Mouse (Mus musculus) forelimb bud, embryonic 11.5 days (tissue): ENCODE data around the gene Vmn1r50.
"Not testable (repeated sequence)": the region's sequence is repeated elsewhere in the genome, so short reads cannot be mapped to it uniquely, and the experiment has no call there.

Experiments
- DNase-seq: peaks from one replicate; pipeline ENCODE4 v3.0.0-alpha.2; 2012; ENCODE audit warnings: low read depth, low spot score

Vmn1r50 gene

DNA sequence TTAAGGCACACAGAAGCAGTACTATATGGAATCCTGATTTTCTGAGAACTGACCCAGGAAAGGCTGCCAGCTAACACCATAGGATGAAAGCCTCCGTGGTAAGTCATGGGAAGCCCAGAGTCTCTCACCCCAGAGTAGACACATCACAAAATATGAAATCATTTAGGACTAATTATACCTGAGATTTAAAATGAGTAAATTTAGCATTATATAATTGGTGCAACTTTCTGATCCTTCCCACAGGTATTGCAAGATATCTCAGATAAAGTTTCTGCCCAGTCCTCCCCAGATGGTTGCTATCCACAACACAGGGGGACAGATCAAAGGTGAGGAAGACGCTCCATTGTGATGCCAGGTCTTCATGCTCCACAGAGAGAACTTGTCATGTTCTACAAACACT is at the start of gene Vmn1r50:
TSS of gene Vmn1r50 (plus strand) at position 301 of the 400 bp plus-strand sequence.
- no peak for DNase-seq

DNA sequence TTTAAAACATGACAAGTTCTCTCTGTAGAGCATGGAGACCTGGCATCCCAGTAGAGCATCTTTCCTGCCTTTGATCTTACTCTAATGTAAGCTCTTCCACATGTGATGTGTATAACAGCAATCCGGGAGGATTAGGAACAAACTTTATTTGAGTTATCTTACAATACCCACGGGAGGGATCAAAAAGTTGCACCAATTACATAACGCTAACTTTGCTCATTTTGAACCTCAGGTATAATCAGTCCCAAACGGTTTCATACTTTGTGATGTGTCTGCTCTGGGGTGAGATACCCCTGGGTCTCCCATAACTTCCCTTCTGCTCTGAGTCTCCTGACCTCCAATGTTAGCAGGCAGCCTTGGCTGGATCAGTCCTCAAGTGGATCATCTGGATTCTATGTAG is 22.8 kb upstream of the Vmn1r50 start, which contains the start of gene Vmn1r49:
TSS of gene Vmn1r49 (minus strand) at position 101 of the 400 bp plus-strand sequence.
- no peak for DNase-seq

DNA sequence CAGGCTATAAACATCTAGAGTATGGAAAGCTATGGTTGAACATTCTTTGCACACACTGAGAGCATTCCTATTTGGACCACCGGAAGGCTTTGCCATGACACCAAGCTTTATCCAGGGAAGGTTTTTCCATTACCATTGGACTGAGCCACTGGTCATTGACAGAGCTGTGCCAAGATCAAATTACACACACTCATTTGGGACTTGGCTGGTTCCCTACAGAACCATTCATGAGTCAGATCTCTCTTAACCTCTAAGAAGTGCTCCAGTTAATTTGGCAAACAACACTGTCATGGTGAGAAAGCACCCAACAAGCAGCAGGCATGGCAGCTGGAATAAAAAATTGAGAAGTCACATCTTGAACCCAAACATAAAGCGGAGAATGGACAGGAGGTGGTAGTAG is 664 bp upstream of the Vmn1r50 start:
- DNase-seq, result no peak

DNA sequence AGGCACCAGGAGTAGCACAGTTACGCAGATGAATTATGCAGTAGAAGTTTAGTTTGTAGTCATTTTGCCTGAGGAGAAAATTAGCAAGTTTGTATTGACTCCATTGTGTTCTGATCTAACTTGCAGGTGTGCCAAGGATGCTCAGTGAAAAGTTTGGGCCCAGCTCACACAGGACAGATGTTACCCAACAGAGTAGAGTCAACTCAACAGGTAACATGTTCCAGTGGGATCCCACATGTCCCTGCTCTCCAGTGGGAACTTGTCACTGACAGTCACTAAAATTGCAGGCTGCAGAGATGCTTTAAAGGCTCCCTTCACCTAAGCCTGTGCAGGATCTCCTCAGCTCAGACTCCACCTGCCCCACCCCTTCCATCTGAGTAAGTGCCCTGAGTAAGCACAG is 21.1 kb downstream of the Vmn1r50 start, which contains the start of gene Vmn1r51:
TSS of gene Vmn1r51 (plus strand) at position 301 of the 400 bp plus-strand sequence.
- not testable (repeated sequence) for DNase-seq
